Mouse (Mus musculus) midbrain, embryonic 15.5 days (tissue): ENCODE results near the gene Prf1. TPM values are rescaled to one million over a fixed set of nuclear protein-coding genes. Genes with fewer than 3 reads are reported as not detected.

Source experiments
- ATAC-seq: fragments of 200-750 bp; cut with Nextera tagmentation; replicated peaks from 2 replicates; pipeline ENCODE4 v1.8.0; 2017; ENCODE audit warnings: moderate TSS enrichment
- H3K27ac ChIP-seq: fragments of 300-500 bp; sonication (generic); 2 replicates; pipeline ENCODE4 v1.5.1; 2015; ENCODE audit warnings: mild to moderate bottlenecking, inconsistent platforms
- H3K27me3 ChIP-seq: fragments of 300-500 bp; sonication (generic); replicated peaks from 2 replicates; pipeline ENCODE4 v1.6.1; 2015; ENCODE audit warnings: inconsistent platforms
- H3K36me3 ChIP-seq: fragments of 300-500 bp; sonication (generic); replicated peaks from 2 replicates; pipeline ENCODE4 v1.6.1; 2015; ENCODE audit warnings: inconsistent platforms
- H3K4me1 ChIP-seq: fragments of 300-500 bp; sonication (generic); 2 replicates; pipeline ENCODE4 v1.6.1; 2015; ENCODE audit warnings: inconsistent platforms
- H3K4me2 ChIP-seq: fragments of 300-500 bp; sonication (generic); 2 replicates; pipeline ENCODE4 v1.6.1; 2015; ENCODE audit warnings: inconsistent platforms, mild to moderate bottlenecking, moderate library complexity
- H3K4me3 ChIP-seq: fragments of 300-500 bp; sonication (generic); 2 replicates; pipeline ENCODE4 v1.5.1; 2015; ENCODE audit warnings: mild to moderate bottlenecking, inconsistent platforms
- H3K9ac ChIP-seq: fragments of 300-500 bp; sonication (generic); 2 replicates; pipeline ENCODE4 v1.6.1; 2015; ENCODE audit warnings: mild to moderate bottlenecking, inconsistent platforms
- H3K9me3 ChIP-seq: fragments of 300-500 bp; sonication (generic); 2 replicates; pipeline ENCODE4 v1.6.1; 2016; ENCODE audit warnings: inconsistent platforms
- WGBS: fragments of 180-500 bp; shearing (Covaris S2); methylation state at CpG from one replicate; pipeline ENCODE4 v1.1.7; 2015; ENCODE audit warnings: mixed read lengths; 5-methylcytosine and 5-hydroxymethylcytosine counted together
- polyA plus RNA-seq: library from polyadenylated mRNA; unstranded; fragments of >200 nt; fragmentation: Nextera tagmentation; extraction: Ambion mirVana; gene quantifications from 2 replicates; pipeline ENCODE4 v1.2.1, GENCODE M21; 2015

Prf1 gene
- polyA plus RNA-seq, 1 experiment from 2014 or later, result 0.06 TPM

GRCm38 (mm10) chr10:61325782-61326328, 28.2 kb downstream of the Prf1 start:
- Histone ChIP-seq H3K27me3 (no peaks in the 10 kb centered on the region), H3K9me3 (no peaks in the 10 kb centered on the region), H3K4me2 (no peak overlapping the region), H3K9ac (no peak overlapping the region), H3K27ac (0 out of 2 replicates have a peak overlapping the region, but pooled peaks have one; percentile 8), H3K4me3 (no peak overlapping the region), H3K36me3 (no peaks in the 10 kb centered on the region), H3K4me1 (peaks cover 6% of the 10 kb centered on the region; the same call in 1 of the 2 replicates)
- 37% methylated on average over 9 of the region's 9 CpGs for whole genome bisulfite sequencing
- no peak for ATAC-seq

- Histone ChIP-seq H3K4me2 (no peak overlapping the region), H3K9me3 (no peaks in the 10 kb centered on the region), H3K27me3 (no peaks in the 10 kb centered on the region), H3K4me1 (peaks cover 6% of the 10 kb centered on the region; the same call in 1 of the 2 replicates), H3K36me3 (no peaks in the 10 kb centered on the region), H3K9ac (no peak overlapping the region), H3K27ac (no peak overlapping the region), H3K4me3 (no peak overlapping the region)
- 84% methylated on average over 10 of the region's 10 CpGs for WGBS
- no peak for ATAC-seq
These were observed 29.9 kb downstream of the Prf1 start for GRCm38 (mm10) chr10:61327545-61327944.

- peaks cover 6% of the 10 kb centered on the region; the same call in 1 of the 2 replicates for H3K4me1 ChIP-seq
- 38% methylated on average over 7 of the region's 7 CpGs for WGBS
- H3K27me3 ChIP-seq, result no peaks in the 10 kb centered on the region
- H3K27ac ChIP-seq, result no peak overlapping the region
- H3K9me3 ChIP-seq, result no peaks in the 10 kb centered on the region
- no peak overlapping the region for H3K4me2 ChIP-seq
- H3K4me3 ChIP-seq, result no peak overlapping the region
- no peak overlapping the region for H3K9ac ChIP-seq
- no peaks in the 10 kb centered on the region for H3K36me3 ChIP-seq
- peak; percentile 58; the same call in 1 of the 2 replicates for ATAC-seq
These were observed 31.3 kb downstream of the Prf1 start for GRCm38 (mm10) chr10:61328927-61329326.

- no peak for ATAC-seq
- no peaks in the 10 kb centered on the region for H3K9me3 ChIP-seq
- no peak overlapping the region for H3K9ac ChIP-seq
- peaks cover 6% of the 10 kb centered on the region; the same call in 1 of the 2 replicates for H3K4me1 ChIP-seq
- 66% methylated on average over 5 of the region's 5 CpGs for WGBS
- no peaks in the 10 kb centered on the region for H3K36me3 ChIP-seq
- H3K27me3 ChIP-seq, result no peaks in the 10 kb centered on the region
- H3K4me2 ChIP-seq, result no peak overlapping the region
- no peak overlapping the region for H3K27ac ChIP-seq
- H3K4me3 ChIP-seq, result no peak overlapping the region
These were observed 33.4 kb downstream of the Prf1 start for GRCm38 (mm10) chr10:61331046-61331445.

- H3K4me3 ChIP-seq, result no peak overlapping the region
- no peaks in the 10 kb centered on the region for H3K9me3 ChIP-seq
- no peak overlapping the region for H3K4me2 ChIP-seq
- ATAC-seq, result no peak
- WGBS, result 80% methylated on average over 7 of the region's 7 CpGs
- no peaks in the 10 kb centered on the region for H3K4me1 ChIP-seq
- H3K27me3 ChIP-seq, result no peaks in the 10 kb centered on the region
- H3K9ac ChIP-seq, result no peak overlapping the region
- H3K27ac ChIP-seq, result no peak overlapping the region
- H3K36me3 ChIP-seq, result no peaks in the 10 kb centered on the region
These were observed 36.9 kb downstream of the Prf1 start for GRCm38 (mm10) chr10:61334545-61334944.

- Histone ChIP-seq H3K27ac (no peak overlapping the region), H3K4me3 (no peak overlapping the region), H3K9ac (no peak overlapping the region), H3K9me3 (no peaks in the 10 kb centered on the region), H3K36me3 (no peaks in the 10 kb centered on the region), H3K4me2 (no peak overlapping the region), H3K27me3 (no peaks in the 10 kb centered on the region), H3K4me1 (no peaks in the 10 kb centered on the region)
- 26% methylated on average over 6 of the region's 6 CpGs for WGBS
- peak; percentile 54; the same call in 1 of the 2 replicates for ATAC-seq
These were observed 38.5 kb downstream of the Prf1 start for GRCm38 (mm10) chr10:61336137-61336536.

- Histone ChIP-seq H3K4me3 (no peak overlapping the region), H3K36me3 (no peaks in the 10 kb centered on the region), H3K9me3 (no peaks in the 10 kb centered on the region), H3K4me2 (no peak overlapping the region), H3K9ac (no peak overlapping the region), H3K27ac (no peak overlapping the region), H3K27me3 (no peaks in the 10 kb centered on the region), H3K4me1 (no peaks in the 10 kb centered on the region)
- WGBS, result 72% methylated on average over 5 of the region's 5 CpGs
- ATAC-seq, result 0 out of 2 replicates have a peak, but pooled peaks have one; percentile 5
These were observed 39.0 kb downstream of the Prf1 start for GRCm38 (mm10) chr10:61336592-61336991.

- Histone ChIP-seq H3K9me3 (no peaks in the 10 kb centered on the region), H3K4me2 (no peak overlapping the region), H3K4me1 (no peaks in the 10 kb centered on the region), H3K27me3 (no peaks in the 10 kb centered on the region), H3K4me3 (no peak overlapping the region), H3K27ac (no peak overlapping the region), H3K36me3 (no peaks in the 10 kb centered on the region), H3K9ac (no peak overlapping the region)
- WGBS, result 91% methylated on average over 11 of the region's 11 CpGs
- no peak for ATAC-seq
These were observed 40.0 kb downstream of the Prf1 start for GRCm38 (mm10) chr10:61337665-61338064.

GRCm38 (mm10) chr10:61339216-61339615, 41.6 kb downstream of the Prf1 start:
- Histone ChIP-seq H3K4me3 (no peak overlapping the region), H3K27ac (no peak overlapping the region), H3K9ac (no peak overlapping the region), H3K4me2 (no peak overlapping the region), H3K36me3 (no peaks in the 10 kb centered on the region), H3K9me3 (no peaks in the 10 kb centered on the region), H3K4me1 (no peaks in the 10 kb centered on the region), H3K27me3 (no peaks in the 10 kb centered on the region)
- WGBS, result 90% methylated on average over 9 of the region's 9 CpGs
- no peak for ATAC-seq

- Histone ChIP-seq H3K4me2 (no peak overlapping the region), H3K4me3 (no peak overlapping the region), H3K27ac (no peak overlapping the region), H3K27me3 (no peaks in the 10 kb centered on the region), H3K9me3 (no peaks in the 10 kb centered on the region), H3K36me3 (no peaks in the 10 kb centered on the region), H3K4me1 (peaks cover 5% of the 10 kb centered on the region; the same call in 1 of the 2 replicates), H3K9ac (no peak overlapping the region)
- 78% methylated on average over 9 of the region's 9 CpGs for WGBS
- no peak for ATAC-seq
These were observed 42.6 kb downstream of the Prf1 start for GRCm38 (mm10) chr10:61340247-61340646.

GRCm38 (mm10) chr10:61341045-61341444, 43.4 kb downstream of the Prf1 start:
- Histone ChIP-seq H3K9ac (no peak overlapping the region), H3K4me2 (no peak overlapping the region), H3K9me3 (no peaks in the 10 kb centered on the region), H3K4me1 (peaks cover 5% of the 10 kb centered on the region; the same call in 1 of the 2 replicates), H3K27me3 (no peaks in the 10 kb centered on the region), H3K4me3 (no peak overlapping the region), H3K36me3 (no peaks in the 10 kb centered on the region), H3K27ac (no peak overlapping the region)
- ATAC-seq, result no peak
- WGBS, result 92% methylated on average over 5 of the region's 5 CpGs

- Histone ChIP-seq H3K27ac (no peak overlapping the region), H3K4me1 (peaks cover 5% of the 10 kb centered on the region; the same call in 1 of the 2 replicates), H3K4me2 (no peak overlapping the region), H3K4me3 (no peak overlapping the region), H3K27me3 (no peaks in the 10 kb centered on the region), H3K36me3 (no peaks in the 10 kb centered on the region), H3K9ac (no peak overlapping the region), H3K9me3 (no peaks in the 10 kb centered on the region)
- WGBS, result 73% methylated on average over 6 of the region's 6 CpGs
- ATAC-seq, result peak; percentile 65; the same call in 1 of the 2 replicates
These were observed 43.9 kb downstream of the Prf1 start for GRCm38 (mm10) chr10:61341557-61341956.

- no peak overlapping the region for H3K4me3 ChIP-seq
- H3K9ac ChIP-seq, result no peak overlapping the region
- no peak overlapping the region for H3K27ac ChIP-seq
- no peak for ATAC-seq
- H3K4me1 ChIP-seq, result peaks cover 5% of the 10 kb centered on the region; the same call in 1 of the 2 replicates
- H3K4me2 ChIP-seq, result no peak overlapping the region
- no peaks in the 10 kb centered on the region for H3K27me3 ChIP-seq
- H3K9me3 ChIP-seq, result no peaks in the 10 kb centered on the region
- no peaks in the 10 kb centered on the region for H3K36me3 ChIP-seq
- WGBS, result 97% methylated on average over 13 of the region's 13 CpGs
These were observed 45.1 kb downstream of the Prf1 start for GRCm38 (mm10) chr10:61342750-61343149.
